Mouse (Mus musculus) midbrain, embryonic 14.5 days (tissue): Measurements from ENCODE around the gene Emc10. TPM values are rescaled to one million over a fixed set of nuclear protein-coding genes. Genes with fewer than 3 reads are reported as not detected.

Experiments used
- ATAC-seq: fragments of 200-750 bp; cut with Nextera tagmentation; 2 replicates; pipeline ENCODE4 v1.8.0; 2017; ENCODE audit warnings: moderate number of reproducible peaks, moderate library complexity; ENCODE audit not compliant: low FRiP score, low TSS enrichment
- DNase-seq: peaks from one replicate; pipeline ENCODE4 v3.0.0-alpha.2; 2015
- H3K27ac ChIP-seq: fragments of 300-500 bp; sonication (generic); replicated peaks from 2 replicates; pipeline ENCODE4 v1.5.1; 2014; ENCODE audit warnings: mild to moderate bottlenecking, low read depth, low read length, moderate library complexity
- H3K27me3 ChIP-seq: fragments of 300-500 bp; sonication (generic); 2 replicates; pipeline ENCODE4 v1.6.1; 2014; ENCODE audit warnings: low read length, control low read depth, mixed read lengths; ENCODE audit not compliant: control insufficient read depth, insufficient read depth
- H3K36me3 ChIP-seq: fragments of 300-500 bp; sonication (generic); 2 replicates; pipeline ENCODE4 v1.6.1; 2014; ENCODE audit warnings: low read length, control low read depth; ENCODE audit not compliant: control insufficient read depth, insufficient read depth
- H3K4me1 ChIP-seq: fragments of 300-500 bp; sonication (generic); 2 replicates; pipeline ENCODE4 v1.6.1; 2014; ENCODE audit warnings: mild to moderate bottlenecking, antibody characterized with exemption, low read length, control low read depth; ENCODE audit not compliant: control insufficient read depth, insufficient read depth
- H3K4me2 ChIP-seq: fragments of 300-500 bp; sonication (generic); 2 replicates; pipeline ENCODE4 v1.6.1; 2014; ENCODE audit warnings: mild to moderate bottlenecking, low read length, moderate library complexity
- H3K4me3 ChIP-seq: fragments of 300-500 bp; sonication (generic); replicated peaks from 2 replicates; pipeline ENCODE4 v1.5.1; 2014; ENCODE audit warnings: low read depth, low read length
- H3K9ac ChIP-seq: fragments of 300-500 bp; sonication (generic); replicated peaks from 2 replicates; pipeline ENCODE4 v1.6.1; 2014; ENCODE audit warnings: mild to moderate bottlenecking, low read length, moderate library complexity
- H3K9me3 ChIP-seq: fragments of 300-500 bp; sonication (generic); 2 replicates; pipeline ENCODE4 v1.6.1; 2016; ENCODE audit warnings: low read length, control low read depth, mixed read lengths; ENCODE audit not compliant: control insufficient read depth
- WGBS: fragments of 180-500 bp; shearing (Covaris S2); extraction: QIAGEN DNeasy Blood & Tissue Kit; methylation state at CpG from one replicate; pipeline ENCODE4 v1.1.7; 2014; 5-methylcytosine and 5-hydroxymethylcytosine counted together
- polyA plus RNA-seq: library from polyadenylated mRNA; unstranded; fragments of >200 nt; fragmentation: Nextera tagmentation; extraction: Ambion mirVana; gene quantifications from 2 replicates; pipeline ENCODE4 v1.2.1, GENCODE M21; 2014

The Emc10 gene
- polyA plus RNA-seq, 1 experiment from 2014 or later = 152 TPM

- Histone ChIP-seq H3K4me2 (no peak overlapping the region), H3K4me3 (no peak overlapping the region), H3K4me1 (peaks cover 38% of the 10 kb centered on the region), H3K36me3 (peaks cover 51% of the 10 kb centered on the region), H3K9ac (no peak overlapping the region), H3K27ac (peak overlapping the region; percentile 79), H3K9me3 (no peaks in the 10 kb centered on the region), H3K27me3 (no peaks in the 10 kb centered on the region)
- DNase-seq = peak; percentile 92
- ATAC-seq = 0 out of 2 replicates have a peak, but pooled peaks have one; percentile 1
- WGBS = 8% methylated on average over 4 of the region's 4 CpGs
Observed at GRCm38 (mm10) chr7:44464511-44464910, 31.8 kb downstream of the Emc10 start.

GRCm38 (mm10) chr7:44463556-44464225, 32.6 kb downstream of the Emc10 start:
- Histone ChIP-seq H3K27me3 (no peaks in the 10 kb centered on the region), H3K9me3 (no peaks in the 10 kb centered on the region), H3K4me3 (no peak overlapping the region), H3K4me2 (peak overlapping the region; percentile 13; the same call in 1 of the 2 replicates), H3K4me1 (peaks cover 30% of the 10 kb centered on the region), H3K27ac (peak overlapping the region; percentile 79), H3K9ac (no peak overlapping the region; the same call in 1 of the 2 replicates), H3K36me3 (peaks cover 59% of the 10 kb centered on the region)
- no peak for ATAC-seq
- 87% methylated on average over 10 of the region's 10 CpGs for WGBS
- no peak for DNase-seq

GRCm38 (mm10) chr7:44463056-44463425, 33.3 kb downstream of the Emc10 start:
- H3K9me3 ChIP-seq = no peaks in the 10 kb centered on the region
- H3K27ac ChIP-seq = no peak overlapping the region
- no peak overlapping the region for H3K4me2 ChIP-seq
- 50% methylated on average over 8 of the region's 8 CpGs for WGBS
- no peak overlapping the region for H3K9ac ChIP-seq
- H3K27me3 ChIP-seq = no peaks in the 10 kb centered on the region
- ATAC-seq (no peak), DNase-seq (no peak)
- peaks cover 66% of the 10 kb centered on the region for H3K36me3 ChIP-seq
- H3K4me3 ChIP-seq = no peak overlapping the region
- peaks cover 26% of the 10 kb centered on the region for H3K4me1 ChIP-seq

- no peaks in the 10 kb centered on the region for H3K27me3 ChIP-seq
- peak; percentile 60 for DNase-seq
- 32% methylated on average over 77 of the region's 77 CpGs for whole genome bisulfite sequencing
- H3K9me3 ChIP-seq = no peaks in the 10 kb centered on the region
- H3K27ac ChIP-seq = no peak overlapping the region
- no peak overlapping the region for H3K4me3 ChIP-seq
- peaks cover 72% of the 10 kb centered on the region for H3K36me3 ChIP-seq
- H3K9ac ChIP-seq = no peak overlapping the region
- no peak for ATAC-seq
- H3K4me1 ChIP-seq = peaks cover 26% of the 10 kb centered on the region
- no peak overlapping the region for H3K4me2 ChIP-seq
Observed at GRCm38 (mm10) chr7:44462218-44463055, 33.9 kb downstream of the Emc10 start.

- Histone ChIP-seq H3K4me2 (no peak overlapping the region), H3K9ac (no peak overlapping the region), H3K27me3 (no peaks in the 10 kb centered on the region), H3K36me3 (peaks cover 79% of the 10 kb centered on the region), H3K4me3 (no peak overlapping the region), H3K9me3 (no peaks in the 10 kb centered on the region), H3K27ac (no peak overlapping the region), H3K4me1 (peaks cover 23% of the 10 kb centered on the region)
- DNase-seq = no peak
- 79% methylated on average over 57 of the region's 57 CpGs for WGBS
- no peak for ATAC-seq
Observed at GRCm38 (mm10) chr7:44461503-44462217, 34.7 kb downstream of the Emc10 start.

- no peak overlapping the region for H3K4me3 ChIP-seq
- no peaks in the 10 kb centered on the region for H3K27me3 ChIP-seq
- peaks cover 84% of the 10 kb centered on the region for H3K36me3 ChIP-seq
- no peak overlapping the region for H3K9ac ChIP-seq
- H3K4me1 ChIP-seq = peaks cover 23% of the 10 kb centered on the region
- H3K27ac ChIP-seq = no peak overlapping the region
- WGBS = 85% methylated on average over 31 of the region's 31 CpGs
- no peak overlapping the region for H3K4me2 ChIP-seq
- no peak for ATAC-seq
- H3K9me3 ChIP-seq = no peaks in the 10 kb centered on the region
- DNase-seq = no peak
Observed at GRCm38 (mm10) chr7:44460767-44461502, 35.4 kb downstream of the Emc10 start.

- H3K27ac ChIP-seq = no peak overlapping the region
Observed at GRCm38 (mm10) chr7:44460067-44460466, 36.3 kb downstream of the Emc10 start.

DNA sequence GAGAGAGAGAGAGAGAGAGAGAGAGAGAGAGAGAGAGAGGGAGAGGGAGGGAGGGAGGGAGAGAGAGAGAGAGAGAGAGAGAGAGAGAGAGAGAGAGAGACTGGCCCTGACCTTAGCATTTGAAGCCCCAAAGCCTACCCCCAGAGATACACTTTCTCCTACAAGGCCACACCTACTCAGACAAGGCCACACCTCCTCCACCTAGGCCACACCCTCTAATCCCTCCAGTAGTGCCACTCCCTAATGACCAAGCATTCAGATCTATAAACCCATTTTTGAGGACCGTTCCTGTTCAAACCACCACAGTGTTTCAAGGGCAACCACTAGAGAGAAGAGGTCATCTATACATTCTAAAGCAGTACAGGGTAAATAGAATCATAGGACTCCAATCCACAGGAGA, 40.0 kb downstream of the Emc10 start:
- Histone ChIP-seq H3K4me3 (no peak overlapping the region), H3K27me3 (no peaks in the 10 kb centered on the region), H3K4me2 (no peak overlapping the region), H3K9me3 (no peaks in the 10 kb centered on the region), H3K9ac (no peak overlapping the region), H3K4me1 (peaks cover 15% of the 10 kb centered on the region), H3K27ac (no peak overlapping the region), H3K36me3 (peaks cover 83% of the 10 kb centered on the region)
- DNase-seq = no peak
- no peak for ATAC-seq
- WGBS = 95% methylated on average over 1 of the region's 1 CpGs

More at GRCm38 (mm10) chr7:44460067-44460466, 36.3 kb downstream of the Emc10 start:
- no peaks in the 10 kb centered on the region for H3K9me3 ChIP-seq
- H3K4me2 ChIP-seq = no peak overlapping the region
- H3K36me3 ChIP-seq = peaks cover 89% of the 10 kb centered on the region
- DNase-seq = no peak
- ATAC-seq = no peak
- no peak overlapping the region for H3K9ac ChIP-seq
- no peaks in the 10 kb centered on the region for H3K27me3 ChIP-seq
- no peak overlapping the region for H3K4me3 ChIP-seq
- H3K4me1 ChIP-seq = peaks cover 18% of the 10 kb centered on the region
- WGBS = 81% methylated on average over 6 of the region's 6 CpGs
